Mouse (Mus musculus): ENCODE measurements around the gene Tmem82.
A peak's percentile ranks its signal among the peaks of the same experiment; 100 is the strongest.

The Tmem82 gene

GRCm38 (mm10) chr4:141618565-141619243, at the start of gene Tmem82:
Gene Tmem82, minus strand, starts transcription at chr4:141618633.
- DNase-seq, result peak; percentile 59

GRCm38 (mm10) chr4:141664799-141665198, 46.4 kb upstream of the Tmem82 start, which contains the start of gene Plekhm2:
Gene Plekhm2, minus strand, starts transcription at chr4:141664899.
- peak; percentile 47 for DNase-seq

GRCm38 (mm10) chr4:141664011-141664745, 45.7 kb upstream of the Tmem82 start:
- DNase-seq, result peak; percentile 76

- no peak for DNase-seq
These were observed 44.9 kb upstream of the Tmem82 start for GRCm38 (mm10) chr4:141663122-141663931.

DNA sequence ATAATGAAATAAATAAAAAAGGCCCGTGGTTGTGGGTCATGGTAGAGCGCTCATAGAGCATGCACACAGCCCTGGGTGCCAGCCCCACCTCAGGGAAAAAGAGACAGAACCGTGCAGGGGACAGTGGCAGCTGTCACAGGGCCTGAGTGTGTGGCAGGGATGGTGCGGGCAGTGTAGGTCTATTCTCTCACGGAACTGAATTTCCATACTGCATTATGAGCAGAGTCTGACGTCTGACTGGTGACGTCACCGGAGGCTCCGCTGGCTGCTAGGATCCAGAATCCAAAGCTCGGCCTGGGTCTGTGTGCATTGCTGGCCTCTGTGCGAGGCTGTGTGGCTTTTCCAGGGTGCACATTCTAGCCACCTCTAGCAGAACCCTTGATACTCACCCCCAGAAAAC, 42.5 kb upstream of the Tmem82 start:
- DNase-seq, result no peak

DNA sequence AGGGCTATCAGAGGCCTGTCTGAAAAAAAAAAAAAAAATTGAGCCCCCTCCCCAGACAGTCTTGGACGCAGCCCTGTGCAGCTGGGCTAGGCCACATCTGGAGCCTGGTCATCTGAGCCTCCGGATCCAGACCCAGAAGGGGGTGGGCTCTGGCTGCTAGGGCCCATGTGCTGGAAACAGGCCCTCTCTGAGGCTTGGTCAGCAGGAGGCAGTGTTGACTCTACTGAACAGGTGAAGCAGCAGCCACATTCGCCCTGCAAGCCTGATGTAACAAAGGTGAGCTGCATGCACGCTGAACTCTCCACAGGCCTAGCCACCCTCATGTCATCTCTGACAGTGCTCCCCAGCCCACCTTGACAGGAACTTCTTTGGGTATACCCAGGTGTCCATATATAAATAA, 41.3 kb upstream of the Tmem82 start:
- DNase-seq, result no peak

DNA sequence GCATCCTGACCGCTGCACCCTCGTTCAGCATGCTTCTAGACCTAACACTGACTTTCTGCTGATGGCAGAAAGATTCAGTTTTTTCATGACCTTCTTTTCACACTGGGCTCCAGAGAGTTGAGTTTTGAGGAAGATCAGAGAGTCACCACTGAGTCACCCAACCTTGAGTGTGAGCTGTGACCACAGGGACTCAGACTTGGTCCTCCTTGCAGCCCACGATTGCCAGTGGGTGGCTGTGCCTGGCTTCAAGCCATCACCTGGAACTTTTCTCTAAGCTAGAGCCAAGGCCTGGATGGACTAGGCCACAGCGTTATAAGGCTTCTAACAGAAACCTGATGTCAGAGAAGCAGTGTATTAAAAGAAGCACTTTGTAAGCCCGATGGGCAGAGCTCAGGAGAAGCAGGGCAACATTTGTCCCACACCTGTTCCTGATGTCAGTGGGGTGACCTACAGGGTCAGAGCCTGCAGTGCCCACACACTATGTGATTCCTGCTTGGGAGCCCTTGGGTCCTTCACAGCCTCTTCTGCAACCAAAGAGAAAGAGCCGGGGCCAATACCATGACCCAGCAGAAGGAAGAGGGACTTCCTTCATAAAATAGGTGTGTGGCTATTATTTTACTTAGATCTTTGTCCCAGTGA, 40.5 kb upstream of the Tmem82 start:
- no peak for DNase-seq

GRCm38 (mm10) chr4:141656932-141657331, 38.5 kb upstream of the Tmem82 start:
- no peak for DNase-seq

- peak; percentile 72 for DNase-seq
These were observed 37.6 kb upstream of the Tmem82 start for GRCm38 (mm10) chr4:141655908-141656608.

DNA sequence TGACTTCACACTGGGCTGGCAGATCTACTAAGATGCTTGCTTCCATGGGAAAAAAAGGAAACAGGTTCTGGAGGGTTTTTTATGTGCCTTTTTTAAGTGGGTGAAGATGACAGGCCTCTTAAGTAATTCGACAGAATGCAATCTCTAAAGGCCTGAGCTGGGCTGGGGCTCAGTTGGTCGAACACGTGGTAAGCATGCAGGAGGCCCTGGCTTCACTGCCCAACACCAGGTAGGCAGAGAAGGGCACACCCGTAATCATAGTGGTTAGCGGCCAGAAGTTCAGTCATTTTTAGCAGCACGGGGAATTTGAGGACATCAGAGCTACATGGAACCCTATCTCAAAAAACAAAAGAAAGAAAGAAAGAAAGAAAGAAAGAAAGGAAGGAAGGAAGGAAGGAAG, 36.1 kb upstream of the Tmem82 start:
- DNase-seq, result no peak

DNA sequence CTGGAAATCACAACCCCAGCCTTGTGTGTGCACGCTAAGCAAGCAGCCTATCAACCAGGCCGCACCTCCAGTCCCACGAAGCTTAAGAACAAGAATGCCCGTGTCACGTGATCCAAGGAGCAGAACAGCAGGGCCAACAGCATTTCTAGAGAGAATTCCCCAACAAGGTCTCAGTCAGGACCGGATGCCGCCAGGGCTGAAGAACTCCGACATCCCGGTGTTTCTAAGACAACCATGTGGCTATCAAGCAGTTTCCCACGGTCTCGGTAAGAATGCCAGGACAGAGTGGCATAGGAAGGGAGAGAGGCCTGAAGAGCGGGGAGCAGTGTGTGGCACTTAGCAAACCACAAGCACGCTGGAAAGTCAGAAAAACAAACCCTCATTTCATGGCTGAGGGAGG, 35.4 kb upstream of the Tmem82 start:
- no peak for DNase-seq

GRCm38 (mm10) chr4:141653044-141653443, 34.6 kb upstream of the Tmem82 start:
- DNase-seq, result no peak

DNA sequence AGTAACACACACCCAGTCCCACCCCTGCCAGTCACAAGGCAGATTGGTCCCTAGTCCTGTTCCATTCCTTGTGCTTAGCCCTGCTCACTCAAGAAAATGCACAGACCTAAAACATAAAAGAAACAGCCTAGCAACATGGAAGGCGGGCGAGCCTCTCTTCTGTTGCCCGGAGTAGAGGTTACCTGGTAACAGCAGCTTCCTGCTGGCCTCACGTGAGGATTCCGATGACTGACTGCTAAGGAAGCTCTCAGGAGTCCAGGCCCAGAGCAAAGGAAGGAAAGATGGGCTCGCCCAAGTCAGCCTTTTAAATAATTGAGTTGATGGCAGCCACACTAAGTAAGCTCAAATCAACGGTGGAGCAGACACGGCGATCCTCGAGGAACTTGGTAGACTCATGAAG, 33.5 kb upstream of the Tmem82 start:
- DNase-seq, result no peak

GRCm38 (mm10) chr4:141651286-141651685, 32.9 kb upstream of the Tmem82 start:
- no peak for DNase-seq

DNA sequence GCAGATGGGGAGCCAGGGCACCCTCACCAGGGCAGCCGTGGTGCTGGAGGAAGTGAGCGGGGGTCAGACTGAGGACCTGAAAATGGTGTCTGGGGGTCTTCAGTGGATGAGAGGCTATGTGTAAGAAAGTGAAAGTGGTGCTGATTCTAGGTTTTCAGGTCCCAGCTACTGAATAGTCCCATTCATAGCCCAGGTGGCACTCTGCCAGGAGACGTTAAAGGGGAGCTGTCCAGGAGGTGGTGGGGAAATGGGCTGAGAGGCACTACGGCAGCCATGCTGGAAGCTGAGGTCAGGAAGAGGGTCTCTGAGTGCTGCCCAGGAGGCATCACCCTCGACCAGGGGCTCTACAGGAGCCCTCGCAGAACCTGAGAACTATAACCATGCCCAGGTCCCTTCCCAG, 30.8 kb upstream of the Tmem82 start:
- DNase-seq, result no peak

- no peak for DNase-seq
These were observed 29.8 kb upstream of the Tmem82 start for GRCm38 (mm10) chr4:141648262-141648661.

DNA sequence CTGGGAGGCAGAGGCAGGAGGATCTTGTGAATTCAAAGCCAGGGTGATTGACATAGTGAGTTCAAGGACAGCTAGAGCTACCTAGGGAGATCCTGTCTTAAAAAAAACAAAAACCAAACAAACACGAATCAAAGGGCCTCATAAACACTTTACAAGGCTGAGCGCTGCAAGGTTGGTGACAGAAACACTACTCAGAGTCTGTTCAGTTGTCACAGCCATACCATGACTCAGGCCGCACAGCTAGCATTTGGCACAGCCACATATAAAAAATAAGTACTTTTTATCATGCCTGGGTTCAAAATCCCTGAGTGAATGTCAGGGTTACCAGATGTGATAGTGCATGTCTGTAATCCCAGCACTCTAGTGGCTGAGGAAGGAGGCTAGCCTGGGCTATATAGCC, 28.8 kb upstream of the Tmem82 start:
- DNase-seq, result no peak

DNA sequence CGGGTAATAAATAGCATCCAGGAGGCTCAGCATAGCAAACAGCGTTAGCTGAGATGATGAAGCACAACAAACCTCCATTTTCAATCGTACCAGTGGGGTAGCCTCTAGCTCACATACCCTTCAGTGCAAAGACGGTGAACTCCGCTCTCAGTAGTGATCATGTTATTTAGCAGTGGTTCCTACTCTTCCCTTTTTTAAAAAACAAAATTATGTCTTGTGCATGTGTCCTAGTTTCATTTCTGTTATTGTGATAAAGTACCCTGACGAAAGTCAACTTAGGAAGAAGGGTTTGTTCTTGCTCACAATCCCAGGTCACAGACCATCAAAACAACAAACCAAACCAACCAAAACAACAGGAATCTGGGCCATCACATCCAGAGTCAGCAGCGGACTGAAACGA, 27.6 kb upstream of the Tmem82 start:
- DNase-seq, result no peak

DNA sequence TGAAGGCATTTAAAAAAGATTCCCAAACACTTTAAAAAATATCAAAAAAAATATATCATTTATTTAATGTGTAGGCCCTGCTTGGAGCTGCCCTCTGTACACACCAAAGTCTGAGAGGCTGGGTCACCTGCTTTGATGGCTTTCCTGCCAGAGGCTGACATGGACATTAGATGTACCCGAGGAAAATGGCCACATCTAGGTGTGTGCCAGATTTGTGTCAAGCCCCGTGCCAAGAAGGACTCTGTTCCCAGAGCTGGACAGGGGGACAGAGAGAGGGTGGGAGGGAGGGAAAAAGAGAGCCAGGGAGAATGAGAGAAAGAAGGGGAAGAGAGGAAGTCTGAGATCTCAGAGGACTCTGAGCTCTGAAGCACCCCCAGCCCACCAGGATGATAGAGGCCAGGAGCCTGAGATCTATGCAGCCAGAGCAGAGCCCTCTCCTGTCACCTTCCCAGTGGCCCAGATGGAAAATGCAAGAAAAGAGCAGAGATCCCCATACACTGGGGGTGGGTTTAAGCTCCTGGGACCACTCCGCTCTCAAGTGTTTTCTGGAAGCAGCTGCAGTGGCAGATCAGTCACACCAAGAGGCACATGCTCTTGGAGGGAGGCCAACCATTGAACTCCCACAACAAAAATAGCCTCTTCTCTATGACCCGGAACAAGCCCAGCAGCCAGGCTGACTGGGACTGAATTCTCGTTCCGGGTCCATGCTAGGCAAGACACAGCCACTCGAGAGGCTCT, 24.9 kb upstream of the Tmem82 start:
- DNase-seq, result peak; percentile 76

DNA sequence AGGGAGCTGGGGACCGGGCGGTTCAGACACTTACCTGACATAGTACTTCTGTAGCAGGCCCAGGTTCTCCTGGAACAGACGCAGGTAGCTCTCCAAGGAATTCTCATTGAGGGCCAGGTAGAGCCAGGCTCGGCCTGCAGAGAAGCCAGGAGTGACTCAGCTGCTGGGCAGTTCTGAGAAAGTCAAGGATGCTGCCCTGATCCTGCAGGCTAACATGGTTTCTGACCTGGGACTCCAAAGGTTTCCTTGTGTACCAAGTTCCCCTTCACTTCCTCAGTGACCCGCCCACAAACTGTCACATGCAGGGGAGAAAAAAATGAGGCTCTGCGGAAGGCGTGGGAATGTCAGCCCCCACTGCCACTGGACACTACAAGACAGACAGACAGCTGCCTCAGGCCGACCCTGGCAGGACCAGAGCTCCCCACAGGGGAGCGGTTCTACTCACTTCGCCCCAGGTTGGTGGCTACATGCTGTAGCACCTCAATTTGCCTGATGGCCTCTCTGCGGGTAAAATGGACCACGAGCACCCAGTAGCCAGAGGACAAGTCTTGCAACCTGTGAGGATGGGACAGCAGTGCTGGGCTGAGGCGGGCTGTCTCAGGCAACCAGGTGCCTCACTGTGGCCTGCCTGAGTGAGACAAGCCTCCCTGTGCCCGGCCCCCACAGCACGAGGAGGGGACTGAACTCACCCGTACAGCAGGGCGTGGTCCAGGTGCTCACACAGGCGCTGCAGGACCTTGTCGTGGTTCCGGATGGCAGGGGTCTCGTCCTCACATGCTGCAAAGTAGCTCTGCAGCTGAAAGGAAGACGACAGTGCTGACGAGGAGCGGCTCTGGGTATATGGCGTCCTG, 23.8 kb upstream of the Tmem82 start:
- DNase-seq, result no peak

- peak; percentile 51 for DNase-seq
These were observed 22.9 kb upstream of the Tmem82 start for GRCm38 (mm10) chr4:141641353-141641771.

All from cerebellum, adult 9-11 months (tissue).